Mouse (Mus musculus) liver, adult 2 months (tissue): ENCODE results near the gene 1700012B07Rik. TPM values are rescaled to one million over a fixed set of nuclear protein-coding genes. Genes with fewer than 3 reads are reported as not detected.

ENCODE experiments used
- DNase-seq: peaks from one replicate; pipeline ENCODE4 v3.0.0-alpha.2; 2011; ENCODE audit warnings: low read depth, low spot score; ENCODE audit errors: extremely low read depth
- H3K27ac ChIP-seq: fragments of 200-500 bp; replicated peaks from 2 replicates; pipeline ENCODE4 v1.5.1; 2012; ENCODE audit warnings: low read depth, mild to moderate bottlenecking, control low read depth, inconsistent platforms, low read length; ENCODE audit not compliant: insufficient read depth
- H3K27me3 ChIP-seq: fragments of 200-500 bp; 2 replicates; pipeline ENCODE4 v1.6.1; 2012; ENCODE audit warnings: mild to moderate bottlenecking, moderate library complexity, low read length, inconsistent platforms; ENCODE audit not compliant: control insufficient read depth, insufficient read depth
- H3K36me3 ChIP-seq: fragments of 200-500 bp; 2 replicates; pipeline ENCODE4 v1.6.1; 2012; ENCODE audit warnings: low read length, inconsistent platforms; ENCODE audit not compliant: control insufficient read depth, insufficient read depth
- H3K4me1 ChIP-seq: fragments of 200-500 bp; 2 replicates; pipeline ENCODE4 v1.6.1; 2011; ENCODE audit warnings: low read length; ENCODE audit not compliant: control insufficient read depth, insufficient read depth
- H3K4me3 ChIP-seq: fragments of 200-500 bp; 2 replicates; pipeline ENCODE4 v1.5.1; 2011; ENCODE audit warnings: low read depth, mild to moderate bottlenecking, control low read depth, low read length, moderate library complexity; ENCODE audit not compliant: insufficient read depth
- H3K79me2 ChIP-seq: fragments of 200-500 bp; 2 replicates; pipeline ENCODE4 v1.6.1; 2012; ENCODE audit warnings: inconsistent platforms, mild to moderate bottlenecking, low read length, moderate library complexity; ENCODE audit not compliant: control insufficient read depth, insufficient read depth
- H3K9ac ChIP-seq: fragments of 200-500 bp; 2 replicates; pipeline ENCODE4 v1.6.1; 2012; ENCODE audit warnings: low read depth, mild to moderate bottlenecking, control low read depth, inconsistent platforms, low read length
- CTCF ChIP-seq: fragments of 200-500 bp; IDR thresholded peaks from 2 replicates; pipeline ENCODE4 v1.5.1; 2011; ENCODE audit warnings: low read depth, low read length, control low read depth
- POLR2A ChIP-seq: fragments of 200-500 bp; IDR thresholded peaks from 2 replicates; pipeline ENCODE4 v1.6.1; 2011; ENCODE audit warnings: low read length, control low read depth; ENCODE audit not compliant: insufficient read depth; ENCODE audit errors: extremely low read depth
- WGBS: fragments of 180-500 bp; shearing (Covaris S2); methylation state at CpG from one replicate; pipeline ENCODE4 v1.1.7; 2018; 5-methylcytosine and 5-hydroxymethylcytosine counted together
- polyA plus RNA-seq: library from polyadenylated mRNA; depleted of rRNA; stranded (reverse); fragments of >200 nt; gene quantifications from 2 replicates; pipeline ENCODE4 v1.2.3, GENCODE M21; 2012; rRNA removed
- total RNA-seq: library from RNA; depleted of rRNA; stranded (reverse); fragments of >200 nt; gene quantifications from 2 replicates; pipeline ENCODE4 v1.2.3, GENCODE M21; 2014; rRNA removed

Gene 1700012B07Rik
- total and polyA plus RNA-seq, 2 experiments, result not detected

DNA sequence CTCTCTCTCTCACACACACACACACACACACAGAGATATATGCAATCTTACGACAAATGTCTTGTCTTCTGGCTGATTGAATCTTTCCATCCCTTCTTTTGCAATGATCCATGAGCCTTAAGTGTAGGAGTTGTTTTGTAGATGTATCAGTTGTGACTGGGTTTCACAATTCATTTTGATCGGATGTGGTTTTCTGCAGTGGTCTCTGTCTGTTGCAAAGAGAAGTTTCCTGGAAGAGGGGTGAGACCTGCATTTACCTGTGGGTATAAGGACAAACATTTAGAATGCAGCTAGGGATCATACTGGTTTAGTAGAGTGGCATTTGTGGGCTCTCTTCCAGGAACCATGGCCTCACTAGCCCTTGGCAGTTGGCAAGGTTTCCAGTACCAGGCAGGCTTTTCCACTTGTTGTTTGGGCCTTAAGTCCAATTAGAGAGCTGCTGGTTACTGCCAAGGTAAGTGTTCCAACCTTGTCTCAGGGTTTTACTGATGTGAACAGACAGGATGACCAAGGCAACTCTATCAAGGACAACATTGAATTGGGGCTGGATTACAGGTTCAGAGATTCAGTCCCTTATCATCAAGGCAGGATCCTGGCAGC lies 69.1 kb downstream of the 1700012B07Rik start:
- TF ChIP-seq POLR2A (no peak), CTCF (no peak)
- peak; percentile 71 for DNase-seq
- Histone ChIP-seq H3K27me3 (0 out of 2 replicates have a peak, but pooled peaks cover 2% of the 10 kb centered on the region), H3K4me3 (no peak overlapping the region), H3K4me1 (peaks cover 3% of the 10 kb centered on the region; the same call in 1 of the 2 replicates), H3K36me3 (no peaks in the 10 kb centered on the region), H3K27ac (no peak overlapping the region), H3K9ac (no peak overlapping the region), H3K79me2 (no peaks in the 10 kb centered on the region)
- WGBS, result 90% methylated on average over 2 of the region's 2 CpGs

DNA sequence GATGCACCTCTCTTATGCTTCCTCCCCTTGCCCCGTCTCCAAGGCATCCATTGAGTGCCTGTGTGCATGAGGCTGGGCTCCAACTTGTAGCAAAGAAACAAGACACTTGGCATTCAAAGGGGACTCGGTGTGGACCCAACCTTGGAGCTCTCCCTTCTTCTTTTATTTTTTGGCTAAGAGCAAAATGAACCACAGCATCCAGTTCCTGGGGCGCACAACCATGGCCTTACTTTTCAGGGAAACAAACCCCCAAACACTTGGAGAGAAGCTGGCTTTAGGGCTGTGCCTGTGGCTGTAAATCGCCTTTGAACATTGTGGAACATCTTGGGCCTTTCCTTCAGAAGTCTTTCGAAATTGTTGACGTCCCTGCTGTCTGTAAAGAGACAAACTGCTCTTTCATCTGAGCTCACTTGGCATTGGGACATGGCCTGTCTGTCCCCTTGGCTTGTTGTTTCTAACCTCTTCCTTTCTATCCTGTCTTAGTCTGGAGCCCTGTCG lies 73.7 kb downstream of the 1700012B07Rik start:
- no peaks in the 10 kb centered on the region for H3K36me3 ChIP-seq
- 83% methylated on average over 7 of the region's 7 CpGs for WGBS
- DNase-seq, result no peak
- H3K27ac ChIP-seq, result no peak overlapping the region
- no peak overlapping the region for H3K9ac ChIP-seq
- peaks cover 3% of the 10 kb centered on the region; the same call in 1 of the 2 replicates for H3K4me1 ChIP-seq
- H3K4me3 ChIP-seq, result no peak overlapping the region
- no peaks in the 10 kb centered on the region for H3K79me2 ChIP-seq
- no peak for TF ChIP-seq POLR2A
- TF ChIP-seq CTCF, result no peak
- H3K27me3 ChIP-seq, result no peaks in the 10 kb centered on the region

DNA sequence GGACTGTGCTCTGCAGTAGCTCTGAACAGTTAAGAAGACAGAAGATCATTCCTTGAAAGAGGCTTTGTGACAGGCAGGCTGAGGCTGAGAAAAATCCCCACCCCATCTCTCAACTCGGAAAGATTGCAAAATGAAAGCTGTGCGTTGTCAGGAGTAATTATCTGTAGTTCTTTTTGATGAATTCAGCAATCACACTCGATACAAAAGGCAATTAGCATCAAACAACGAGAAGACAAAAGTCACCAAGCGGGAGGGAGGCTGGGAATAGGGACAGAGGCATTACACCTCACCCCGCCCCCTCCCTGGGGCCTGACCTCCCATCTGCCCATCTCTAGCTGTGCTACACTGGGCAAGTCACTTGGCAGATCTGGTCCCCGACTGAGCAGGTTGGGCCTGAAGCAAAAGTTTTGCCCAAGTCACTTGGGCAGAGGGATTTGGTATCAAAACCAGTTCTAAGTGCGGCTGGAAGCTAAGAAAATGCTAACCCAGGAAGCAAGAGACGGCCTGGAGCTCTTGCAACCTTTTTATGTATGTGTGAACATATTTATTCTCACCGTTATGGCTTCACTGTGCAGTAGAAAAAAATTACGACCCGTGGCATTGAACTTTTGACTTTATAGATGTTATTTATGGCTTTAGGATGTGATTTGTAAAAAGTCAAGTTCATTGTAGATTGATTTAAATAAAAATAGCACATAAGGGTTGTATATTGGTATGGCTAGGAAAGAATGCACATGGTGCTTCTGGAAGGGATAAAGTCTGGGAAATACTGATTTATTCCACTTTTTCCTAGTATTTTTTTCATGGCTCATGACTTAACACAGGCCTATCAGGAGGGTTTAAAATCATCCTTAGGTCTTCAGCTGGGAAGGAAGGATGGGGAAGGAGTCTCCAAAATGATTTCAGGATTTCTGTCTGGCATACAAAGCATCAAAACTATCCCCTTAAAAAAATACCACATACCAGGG lies 75.9 kb downstream of the 1700012B07Rik start:
- H3K36me3 ChIP-seq, result no peaks in the 10 kb centered on the region
- 79% methylated on average over 12 of the region's 12 CpGs for WGBS
- no peak for TF ChIP-seq POLR2A
- no peak for TF ChIP-seq CTCF
- no peak overlapping the region for H3K27ac ChIP-seq
- no peaks in the 10 kb centered on the region for H3K27me3 ChIP-seq
- no peak overlapping the region for H3K9ac ChIP-seq
- no peak for DNase-seq
- no peaks in the 10 kb centered on the region for H3K79me2 ChIP-seq
- H3K4me3 ChIP-seq, result no peak overlapping the region
- no peaks in the 10 kb centered on the region for H3K4me1 ChIP-seq

DNA sequence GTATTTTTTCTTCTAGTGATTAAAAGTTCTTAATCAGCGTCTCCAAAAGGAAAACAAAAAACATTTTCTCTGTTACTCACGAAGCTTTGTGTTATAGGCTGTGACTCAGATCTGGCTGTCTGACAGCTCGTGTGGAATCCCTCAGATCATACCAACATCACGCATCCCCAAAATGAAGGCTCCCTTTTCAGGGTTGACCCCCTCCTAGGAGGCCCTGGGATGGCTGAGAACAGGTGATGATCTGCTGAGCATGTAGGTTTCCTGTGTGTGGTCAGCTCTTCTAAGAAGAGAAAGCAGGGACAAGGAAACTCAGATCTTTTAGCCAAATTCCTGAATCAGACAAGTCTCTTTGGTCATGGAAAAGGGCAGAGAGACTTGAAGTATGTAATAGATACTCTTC lies 82.6 kb downstream of the 1700012B07Rik start:
- WGBS, result 71% methylated on average over 4 of the region's 4 CpGs
- H3K4me3 ChIP-seq, result no peak overlapping the region
- no peaks in the 10 kb centered on the region for H3K79me2 ChIP-seq
- H3K9ac ChIP-seq, result no peak overlapping the region
- TF ChIP-seq POLR2A, result no peak
- no peak for TF ChIP-seq CTCF
- DNase-seq, result no peak
- no peak overlapping the region for H3K27ac ChIP-seq
- no peaks in the 10 kb centered on the region for H3K4me1 ChIP-seq
- no peaks in the 10 kb centered on the region for H3K27me3 ChIP-seq
- H3K36me3 ChIP-seq, result no peaks in the 10 kb centered on the region

DNA sequence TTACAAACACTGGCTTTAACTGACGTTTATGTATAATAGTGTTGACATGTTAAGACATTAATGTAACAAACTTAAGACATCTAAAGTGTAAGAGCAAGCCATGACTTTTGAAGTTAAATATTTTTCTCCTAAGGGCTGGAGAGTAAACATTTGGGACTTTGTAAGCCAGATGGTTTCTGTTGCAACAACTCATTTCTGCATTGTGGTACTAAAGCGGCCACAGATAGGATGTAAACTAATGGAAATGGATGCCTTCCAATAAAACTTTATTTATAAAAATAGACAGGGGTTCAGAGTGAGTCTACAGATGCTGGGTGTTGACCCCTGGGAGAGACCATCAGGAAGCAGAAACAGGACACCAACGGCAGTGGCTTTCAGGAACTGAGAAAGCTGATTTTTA lies 89.9 kb downstream of the 1700012B07Rik start:
- H3K27ac ChIP-seq, result no peak overlapping the region
- WGBS, result 62% methylated on average over 3 of the region's 3 CpGs

More for the DNA sequence above, 89.9 kb downstream of the 1700012B07Rik start:
- DNase-seq, result no peak
- Histone ChIP-seq H3K9ac (no peak overlapping the region), H3K4me3 (no peak overlapping the region), H3K36me3 (no peaks in the 10 kb centered on the region), H3K4me1 (peaks cover 2% of the 10 kb centered on the region), H3K79me2 (no peaks in the 10 kb centered on the region), H3K27me3 (no peaks in the 10 kb centered on the region)
- TF ChIP-seq POLR2A, result no peak
- TF ChIP-seq CTCF, result no peak

Other genes with a start within 250 kb of the 1700012B07Rik start
- 8.5 and 8.8 TPM in 2 replicates for gene Wipi1, start 216.1 kb downstream of the 1700012B07Rik start, total RNA-seq
- 6.4 and 7.3 TPM in 2 replicates for gene Wipi1, start 216.1 kb downstream of the 1700012B07Rik start, polyA plus RNA-seq
- gene Prkar1a, start 178.6 kb downstream of the 1700012B07Rik start, total RNA-seq, result 47.2 and 56.4 TPM in 2 replicates
- 51.1 and 59.9 TPM in 2 replicates for gene Prkar1a, start 178.6 kb downstream of the 1700012B07Rik start, polyA plus RNA-seq
- 6.9 and 13.2 TPM in 2 replicates for gene Fam20a, start 105.8 kb downstream of the 1700012B07Rik start, total RNA-seq
- gene Fam20a, start 105.8 kb downstream of the 1700012B07Rik start, polyA plus RNA-seq, result 30.6 and 34.8 TPM in 2 replicates
- 35.7 and 44.2 TPM in 2 replicates for gene Abca8b, start 167.8 kb upstream of the 1700012B07Rik start, total RNA-seq
- 8.6 and 12.2 TPM in 2 replicates for gene Abca8b, start 167.8 kb upstream of the 1700012B07Rik start, polyA plus RNA-seq